Mouse (Mus musculus) frontal cortex, postnatal 10 days (tissue): ENCODE data around the gene Ctf2.
"Not testable (repeated sequence)": the region's sequence is repeated elsewhere in the genome, so short reads cannot be mapped to it uniquely, and the experiment has no call there.

Source experiments
- DNase-seq, 2 experiments: peaks; one replicate each; pipeline ENCODE4 v3.0.0; 2022; ENCODE audit warnings: low spot score in 2 of 2, mixed read lengths in 1 of 2

The Ctf2 gene

DNA sequence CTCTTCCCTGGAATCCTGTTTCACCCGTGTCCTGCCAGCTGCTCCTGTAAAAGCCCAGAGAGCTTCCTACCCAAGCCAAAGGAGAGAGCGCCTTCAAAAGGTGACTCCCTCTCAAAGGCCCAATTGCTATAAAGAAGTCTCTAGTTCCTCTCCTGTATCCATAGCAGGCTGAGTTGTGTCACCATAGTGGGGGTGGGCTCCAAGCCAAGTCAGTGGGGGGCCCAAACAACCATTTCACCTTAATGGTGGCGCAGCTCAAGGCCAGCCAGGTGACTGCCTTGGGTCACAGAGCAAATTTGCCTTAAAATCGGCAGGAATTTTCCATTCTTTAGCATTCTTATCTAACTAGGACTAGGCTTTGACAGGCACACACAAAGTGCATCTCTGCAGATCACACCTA is 17.1 kb downstream of the Ctf2 start:
- DNase-seq, result no peak

GRCm38 (mm10) chr7:127712461-127713385 is 19.2 kb downstream of the Ctf2 start, which contains the start of gene Ctf1:
Gene Ctf1, plus strand, starts transcription at chr7:127712736.
- DNase-seq, result peak; percentile 63 to 75

DNA sequence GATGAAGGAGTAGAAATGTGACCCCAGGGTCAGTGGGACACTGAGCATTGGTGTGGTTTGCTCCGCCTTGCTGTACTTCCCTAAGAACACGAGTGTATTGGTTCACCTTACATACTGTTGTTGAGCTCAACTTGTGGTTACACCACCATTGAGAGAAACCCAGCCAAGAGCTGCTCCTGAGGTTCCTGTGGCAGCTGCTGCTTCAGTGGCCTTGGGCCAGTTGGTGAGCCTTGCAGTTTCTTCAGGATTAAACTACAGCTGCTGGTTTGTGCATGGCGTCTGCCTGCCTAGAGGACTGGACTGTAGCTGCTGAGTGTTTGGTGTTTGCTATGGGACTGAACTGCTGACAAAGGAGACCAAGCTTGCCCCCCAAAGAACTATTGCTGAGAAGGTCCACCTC is 20.5 kb downstream of the Ctf2 start:
- DNase-seq, result no peak

DNA sequence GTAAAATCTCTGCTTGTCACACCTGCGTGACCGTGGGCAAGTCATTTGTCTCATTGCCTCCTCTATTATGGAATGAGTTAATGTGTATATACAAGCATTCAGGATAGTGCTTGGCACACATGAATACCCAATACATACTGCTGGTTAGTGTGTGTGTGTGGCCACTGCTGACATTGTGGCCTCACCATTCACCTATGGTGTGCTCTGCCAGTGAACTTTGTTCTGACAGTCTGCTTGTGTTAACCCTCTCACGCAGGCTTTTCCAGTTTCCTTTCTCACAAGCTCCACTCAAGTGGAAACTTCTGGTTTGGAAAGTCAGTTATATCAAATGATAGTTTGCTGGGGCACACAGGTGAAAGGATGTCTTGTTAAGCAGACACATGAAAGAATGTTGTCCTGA is 20.9 kb downstream of the Ctf2 start:
- DNase-seq, result no peak

- DNase-seq, result no peak
Measured at GRCm38 (mm10) chr7:127709261-127709979, 22.5 kb downstream of the Ctf2 start.

DNA sequence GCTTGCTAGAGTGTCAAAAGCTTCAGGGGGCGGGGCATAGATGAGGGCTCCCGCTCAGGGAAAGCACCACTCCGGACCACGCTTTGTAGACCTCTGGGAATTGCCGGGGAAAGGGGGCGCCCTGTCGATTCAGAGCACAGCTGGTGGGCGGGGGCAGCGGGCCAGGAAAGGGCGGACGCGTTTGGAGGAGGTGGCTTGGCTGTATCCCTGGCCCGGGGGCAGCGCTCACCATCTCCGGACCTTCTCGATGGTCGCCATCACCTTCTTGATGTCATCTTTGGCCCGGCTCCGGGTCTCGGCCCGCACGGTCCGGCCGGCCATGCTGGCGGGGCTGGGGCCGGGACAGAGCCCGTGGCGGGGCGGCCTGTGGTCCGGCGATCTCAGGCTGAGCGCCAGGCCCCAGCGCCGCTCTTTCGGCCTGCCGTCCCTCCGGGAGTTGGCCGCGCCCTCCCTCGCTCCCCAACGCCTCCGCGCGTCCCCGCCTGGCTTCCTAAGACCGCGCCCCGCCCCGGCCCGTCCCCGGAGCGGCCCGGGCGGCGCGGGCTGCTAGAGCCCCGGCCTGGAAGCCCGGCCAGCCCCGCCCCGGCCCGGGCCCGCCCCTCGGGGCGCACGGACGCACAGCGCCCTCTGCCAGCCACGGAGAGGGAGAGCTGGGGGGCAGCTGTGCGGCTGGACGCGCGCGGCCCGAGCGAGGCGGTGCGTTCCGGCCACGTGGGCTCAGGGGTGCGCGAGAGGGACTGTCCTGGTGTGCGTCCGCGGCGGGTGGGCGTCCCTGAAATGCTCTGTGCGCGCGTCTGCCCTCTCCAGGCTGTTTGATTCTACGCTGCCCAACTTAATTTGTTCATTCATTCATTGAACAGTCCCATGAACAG is 23.5 kb downstream of the Ctf2 start, which contains the start of gene Bcl7c:
Gene Bcl7c (minus strand): TSS at position 727 of the 872 bp plus-strand sequence.
- DNase-seq, result peak; percentile 86 to 88

DNA sequence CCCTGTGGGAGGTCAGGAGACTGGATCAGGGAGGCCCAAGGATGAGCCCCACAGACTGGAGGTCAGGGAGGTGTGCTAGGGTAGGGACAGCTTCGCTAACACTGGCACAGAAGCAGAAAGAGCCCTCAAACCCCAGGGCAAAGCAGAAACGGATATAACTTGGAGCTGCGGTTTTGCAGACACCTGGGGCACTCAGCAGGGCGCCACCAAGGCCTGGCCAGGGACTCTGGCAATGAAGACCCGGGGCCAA is 24.1 kb downstream of the Ctf2 start:
- DNase-seq, result no peak

DNA sequence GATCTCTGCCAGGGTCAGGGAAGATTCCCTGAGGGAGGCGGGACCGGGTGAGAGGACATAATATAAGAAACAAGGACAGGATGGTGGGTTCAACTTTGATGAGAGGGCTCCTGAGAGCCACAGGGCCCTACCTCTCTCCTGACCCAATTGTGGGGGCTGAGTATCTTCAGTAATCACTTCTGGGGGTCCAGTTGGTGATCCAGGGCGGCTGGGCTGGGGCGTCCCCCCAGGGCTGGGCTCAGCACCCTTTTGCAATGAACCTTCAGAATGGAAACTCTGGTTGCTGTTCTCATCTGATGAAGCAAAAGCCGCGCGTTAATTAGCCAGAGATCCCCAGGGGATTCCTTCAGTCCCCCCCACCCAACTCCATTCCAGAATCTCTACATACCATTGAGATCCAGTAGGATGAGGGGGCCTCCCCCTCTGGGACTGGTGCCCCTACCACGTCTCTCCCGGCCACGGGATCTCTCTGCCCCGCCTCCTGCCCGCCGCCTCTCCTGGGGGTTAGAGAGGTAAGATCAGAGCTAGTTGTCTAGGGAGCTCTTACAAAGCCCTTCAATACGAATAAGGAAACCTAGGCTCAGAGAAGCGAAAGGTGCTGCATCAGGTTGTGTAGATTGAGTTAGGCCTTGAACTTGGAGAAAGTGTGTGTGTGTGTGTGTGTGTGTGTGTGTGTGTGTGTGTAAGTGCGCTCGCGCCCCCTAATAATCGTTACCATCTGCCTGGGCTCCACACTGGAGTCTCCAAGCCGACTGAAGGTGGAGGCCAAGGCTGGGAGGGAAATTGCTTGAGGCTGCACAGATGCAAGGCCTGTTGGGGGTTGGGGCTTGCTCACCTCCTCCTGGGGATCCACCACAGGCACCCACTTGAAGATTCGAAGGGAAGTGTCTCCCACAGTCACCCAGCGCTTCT is 24.7 kb downstream of the Ctf2 start:
- no peak for DNase-seq

DNA sequence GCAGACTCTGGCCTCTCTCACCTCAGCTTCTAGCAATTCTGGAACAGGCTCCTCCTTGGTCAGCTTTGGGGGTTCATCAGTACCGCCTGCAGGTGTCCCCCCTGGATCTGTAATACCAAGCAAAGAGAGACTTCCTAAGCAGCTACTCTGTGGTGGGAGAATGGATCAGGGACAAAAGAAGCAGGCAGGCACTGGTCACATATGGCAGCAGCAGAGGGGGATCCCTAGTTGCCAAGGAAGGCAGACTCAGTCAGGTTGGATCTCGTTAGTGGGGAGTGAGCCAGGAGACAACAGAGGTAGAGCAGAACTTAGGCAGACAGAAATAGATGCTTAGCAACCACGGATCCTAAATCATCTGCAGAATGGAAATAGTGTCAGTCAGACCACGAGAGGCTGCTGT is 26.3 kb downstream of the Ctf2 start:
- DNase-seq, result no peak

GRCm38 (mm10) chr7:127704598-127704997 is 27.4 kb downstream of the Ctf2 start:
- no peak for DNase-seq

GRCm38 (mm10) chr7:127703561-127704178 is 28.3 kb downstream of the Ctf2 start:
- DNase-seq, result no peak

- DNase-seq, result no peak
Measured at GRCm38 (mm10) chr7:127700712-127701331, 31.1 kb downstream of the Ctf2 start.

- DNase-seq, result no peak
Measured at GRCm38 (mm10) chr7:127698986-127699385, 33.0 kb downstream of the Ctf2 start.

DNA sequence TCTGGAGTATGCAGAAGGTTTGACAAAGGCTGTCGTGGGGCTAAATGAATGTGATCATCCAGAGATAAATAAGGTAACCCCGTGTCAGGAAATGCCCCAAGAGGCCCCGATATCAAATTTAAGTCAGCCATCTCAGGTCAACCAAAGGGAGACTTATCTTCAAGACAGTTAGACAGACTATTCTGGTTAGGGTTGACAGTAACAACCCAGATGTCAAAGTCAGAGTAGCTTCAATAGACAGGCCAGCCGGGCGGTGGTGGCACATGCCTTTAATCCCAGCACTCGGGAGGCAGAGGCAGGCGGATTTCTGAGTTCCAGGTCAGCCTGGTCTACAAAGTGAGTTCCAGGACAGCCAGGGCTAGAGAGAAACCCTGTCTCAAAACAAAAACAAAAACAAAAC is 38.2 kb downstream of the Ctf2 start:
- DNase-seq, result not testable (repeated sequence)

DNA sequence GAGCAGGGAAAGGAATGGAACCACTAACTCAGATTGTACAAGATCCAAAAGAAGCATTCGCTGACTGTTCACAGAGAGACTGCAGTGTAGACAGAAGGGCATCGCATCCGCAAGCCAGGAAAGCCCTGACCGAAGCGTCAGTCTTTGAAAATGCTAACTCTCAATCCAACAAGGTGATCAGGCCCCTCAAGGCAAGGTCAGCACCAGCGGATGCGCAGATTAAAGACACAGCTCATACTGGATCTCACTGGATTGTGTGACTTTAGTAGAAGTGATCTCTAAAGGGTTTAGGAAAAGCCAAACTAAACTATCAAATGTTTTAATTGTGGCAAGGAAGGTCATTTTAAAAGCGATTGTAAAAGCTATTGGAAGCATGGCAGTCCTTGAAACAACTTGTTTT is 38.7 kb downstream of the Ctf2 start:
- DNase-seq, result no peak

- DNase-seq, result peak in 1 of 2 experiments; percentile 45
Measured at GRCm38 (mm10) chr7:127691221-127691989, 40.6 kb downstream of the Ctf2 start.

- no peak for DNase-seq
Measured at GRCm38 (mm10) chr7:127689626-127690280, 42.2 kb downstream of the Ctf2 start.

DNA sequence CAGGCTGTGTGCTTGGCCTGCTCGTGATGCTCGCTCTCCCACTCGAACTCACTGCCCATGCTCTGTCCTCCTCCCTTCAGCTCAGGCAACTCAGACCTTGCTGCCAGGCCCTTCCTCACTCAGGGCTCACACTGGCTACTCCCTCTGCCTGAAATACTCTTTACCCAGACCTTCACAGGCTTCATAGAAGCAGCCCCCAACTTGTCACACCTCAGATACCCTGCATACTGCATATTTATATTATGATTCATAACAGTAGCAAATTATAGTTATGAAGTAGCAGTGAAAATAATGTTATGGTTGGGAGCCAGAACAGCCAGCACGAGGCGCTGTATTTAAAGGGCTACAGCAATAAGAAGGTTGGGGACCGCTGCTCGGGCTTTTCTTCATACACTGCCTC is 43.0 kb downstream of the Ctf2 start:
- DNase-seq, result no peak
